Mouse (Mus musculus): ENCODE data around the gene P3h4.
"Not testable (repeated sequence)": the region's sequence is repeated elsewhere in the genome, so short reads cannot be mapped to it uniquely, and the experiment has no call there.

Gene P3h4

GRCm38 (mm10) chr11:100362209-100362978 lies 52.2 kb downstream of the P3h4 start:
- DNase-seq (ENCODE audit: low read depth, low spot score): peak; percentile 58

- not testable (repeated sequence) for DNase-seq (ENCODE audit: low read depth, low spot score)
These were observed 53.6 kb downstream of the P3h4 start for GRCm38 (mm10) chr11:100361059-100361458.

- DNase-seq (ENCODE audit: low read depth, low spot score): no peak
These were observed 54.5 kb downstream of the P3h4 start for GRCm38 (mm10) chr11:100360175-100360574.
